ENCODE assay signal across 22 mouse cellular contexts in the genomic region with DNA sequence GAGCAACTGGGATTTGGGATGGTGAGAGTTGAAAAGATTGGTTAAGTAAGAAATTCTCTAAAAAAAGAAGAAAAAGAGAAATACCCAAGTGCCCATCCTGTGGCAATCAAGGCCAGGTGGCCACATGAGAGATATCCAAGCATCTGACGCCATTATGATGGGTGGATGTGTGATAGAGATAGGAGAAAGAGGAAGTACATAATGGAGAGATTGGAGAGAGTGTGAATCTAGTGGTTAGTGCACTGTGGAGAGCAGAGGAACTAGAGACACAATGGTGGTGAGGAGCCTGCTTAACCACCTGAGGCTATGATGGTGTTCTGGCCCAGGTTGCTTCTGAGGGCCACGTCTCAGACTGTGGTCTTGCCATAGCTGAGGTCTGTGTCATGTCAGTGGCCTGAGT. TPM values are rescaled to one million over a fixed set of nuclear protein-coding genes. Genes with fewer than 3 reads are reported as not detected.
"Had no signal": no experiment of that assay in that cellular context is flagged by ENCODE, and none has a peak within 500 bp of the region (broad histone marks: within the 10 kb centered on the region; RNA-seq: fewer than 3 reads in every experiment).

No protein-coding gene starts in this region.

- H3K36me3 ChIP-seq: limb, embryonic 10.5 days; limb, embryonic 13.5 days; liver, embryonic 12.5 days; liver, embryonic 15.5 days; midbrain, embryonic 12.5 days; midbrain, embryonic 15.5 days; neural tube, embryonic 12.5 days; neural tube, embryonic 15.5 days had no signal

- ATAC-seq: liver, embryonic 12.5 days; midbrain, embryonic 15.5 days had no signal

- H3K9me3 ChIP-seq: limb, embryonic 10.5 days; limb, embryonic 13.5 days; liver, embryonic 12.5 days; liver, embryonic 15.5 days; midbrain, embryonic 12.5 days; midbrain, embryonic 15.5 days; neural tube, embryonic 12.5 days had no signal

- H3K27ac ChIP-seq: limb, embryonic 10.5 days; limb, embryonic 13.5 days; liver, embryonic 12.5 days; liver, embryonic 15.5 days; midbrain, embryonic 12.5 days; midbrain, embryonic 15.5 days; neural tube, embryonic 12.5 days; neural tube, embryonic 15.5 days had no signal

- H3K4me3 ChIP-seq: limb, embryonic 10.5 days; limb, embryonic 13.5 days; liver, embryonic 12.5 days; liver, embryonic 15.5 days; midbrain, embryonic 12.5 days; midbrain, embryonic 15.5 days; neural tube, embryonic 12.5 days; neural tube, embryonic 15.5 days had no signal

- DNase-seq: kidney, adult 8-10 months; kidney, postnatal 14 days; kidney, postnatal 4 days; liver; lung, adult 2 months; lung, postnatal 14 days; lung, postnatal 4 days; right cerebral cortex, adult 18-20 months; right cerebral cortex, postnatal 14 days; spleen, adult 18-20 months; thymus, adult 18-20 months; thymus, postnatal 36 days had no signal

- H3K4me1 ChIP-seq: liver, embryonic 12.5 days; liver, embryonic 15.5 days; midbrain, embryonic 12.5 days; midbrain, embryonic 15.5 days; neural tube, embryonic 12.5 days; neural tube, embryonic 15.5 days had no signal

- H3K9ac ChIP-seq: limb, embryonic 13.5 days; liver, embryonic 12.5 days; liver, embryonic 15.5 days; midbrain, embryonic 12.5 days; midbrain, embryonic 15.5 days; neural tube, embryonic 12.5 days; neural tube, embryonic 15.5 days had no signal

- H3K27me3 ChIP-seq: limb, embryonic 13.5 days; liver, embryonic 12.5 days; liver, embryonic 15.5 days; midbrain, embryonic 12.5 days; midbrain, embryonic 15.5 days; neural tube, embryonic 12.5 days; neural tube, embryonic 15.5 days had no signal

RNA-seq across cellular contexts. Expression of a gene that starts 31.9 kb away (rescaled TPM):
- total RNA-seq: layer of hippocampus, adult 18-20 months; layer of hippocampus, postnatal 25 days had no signal
- polyA plus RNA-seq: limb, embryonic 10.5 days; liver, embryonic 12.5 days; liver, embryonic 15.5 days; midbrain, embryonic 15.5 days; neural tube, embryonic 12.5 days; neural tube, embryonic 15.5 days had no signal
